Mouse (Mus musculus) erythroblast, embryonic 14.5 days (primary cell): Measurements from ENCODE around the gene Capza1. TPM values are rescaled to one million over a fixed set of nuclear protein-coding genes. Genes with fewer than 3 reads are reported as not detected.

Experiments used
- H3K27me3 ChIP-seq: 2 replicates; pipeline ENCODE4 v1.6.1; 2012; ENCODE audit warnings: inconsistent platforms; ENCODE audit not compliant: control insufficient read depth
- H3K36me3 ChIP-seq: 2 replicates; pipeline ENCODE4 v1.6.1; 2012; ENCODE audit warnings: mild to moderate bottlenecking, inconsistent platforms; ENCODE audit not compliant: control insufficient read depth
- H3K4me1 ChIP-seq: 2 replicates; pipeline ENCODE4 v1.6.1; 2012; ENCODE audit warnings: inconsistent platforms; ENCODE audit not compliant: control insufficient read depth
- H3K4me3 ChIP-seq: replicated peaks from 2 replicates; pipeline ENCODE3; 2012; ENCODE audit warnings: moderate library complexity, mild to moderate bottlenecking, inconsistent platforms
- H3K9me3 ChIP-seq: 2 replicates; pipeline ENCODE4 v1.6.1; 2012; ENCODE audit warnings: low read length, inconsistent platforms, mixed read lengths; ENCODE audit not compliant: control insufficient read depth
- GATA1 ChIP-seq: IDR thresholded peaks from 2 replicates; pipeline ENCODE4 v1.6.1; 2012; ENCODE audit warnings: low read length, inconsistent platforms, mixed read lengths
- TAL1 ChIP-seq: IDR thresholded peaks from 3 replicates; pipeline ENCODE4 v1.6.1; 2012; ENCODE audit warnings: low read length, inconsistent platforms, mixed read lengths
- polyA plus RNA-seq: library from polyadenylated mRNA; stranded (reverse); fragments of >175 nt; gene quantifications from 2 replicates; pipeline ENCODE4 v1.2.3, GENCODE M21; 2012

The Capza1 gene
- polyA plus RNA-seq, 1 experiment, result 0.54 TPM

DNA sequence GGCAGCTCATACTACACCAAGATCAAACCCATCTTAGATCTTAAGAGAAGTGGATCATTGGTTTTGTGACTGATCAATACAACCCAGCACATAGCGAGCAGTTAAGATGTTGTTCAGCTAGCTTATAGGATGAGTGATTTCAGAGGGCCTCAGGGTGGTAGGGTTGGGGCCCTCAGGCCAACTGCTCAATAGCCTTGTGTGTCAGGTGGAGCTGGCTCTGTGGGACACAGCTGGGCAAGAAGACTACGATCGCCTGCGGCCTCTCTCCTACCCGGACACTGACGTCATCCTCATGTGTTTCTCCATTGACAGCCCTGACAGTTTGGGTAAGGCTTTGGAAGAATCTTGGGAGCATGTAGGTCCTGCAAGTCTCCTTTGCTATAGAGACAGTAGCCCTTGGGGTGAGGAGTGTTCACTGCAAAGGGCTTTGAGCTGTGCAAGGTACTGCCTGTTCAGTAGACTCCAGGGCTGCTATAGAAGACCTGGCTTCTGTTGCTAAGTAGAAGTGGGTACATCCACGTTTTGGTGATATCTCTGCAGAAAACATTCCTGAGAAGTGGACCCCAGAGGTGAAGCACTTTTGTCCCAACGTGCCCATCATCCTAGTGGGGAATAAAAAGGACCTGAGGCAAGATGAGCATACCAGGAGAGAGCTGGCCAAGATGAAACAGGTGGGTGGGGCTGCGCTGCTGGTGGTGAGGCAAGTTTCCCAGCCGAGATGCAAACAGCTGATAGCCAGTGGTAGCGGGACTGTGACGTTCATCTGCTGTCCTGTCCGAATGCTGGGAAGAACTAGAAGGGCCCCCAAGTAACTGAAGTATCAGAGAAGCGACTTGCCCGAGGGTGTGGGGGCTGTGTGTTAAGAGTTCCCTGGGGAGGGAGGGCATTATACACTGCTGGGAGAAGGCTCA, 71.7 kb downstream of the Capza1 start:
- H3K9me3 ChIP-seq, result no peaks in the 10 kb centered on the region
- peaks cover 15% of the 10 kb centered on the region for H3K36me3 ChIP-seq
- TF ChIP-seq GATA1 (no peak), TAL1 (no peak)
- peaks cover 15% of the 10 kb centered on the region for H3K4me1 ChIP-seq
- H3K4me3 ChIP-seq, result no peak overlapping the region
- H3K27me3 ChIP-seq, result peaks cover 39% of the 10 kb centered on the region

DNA sequence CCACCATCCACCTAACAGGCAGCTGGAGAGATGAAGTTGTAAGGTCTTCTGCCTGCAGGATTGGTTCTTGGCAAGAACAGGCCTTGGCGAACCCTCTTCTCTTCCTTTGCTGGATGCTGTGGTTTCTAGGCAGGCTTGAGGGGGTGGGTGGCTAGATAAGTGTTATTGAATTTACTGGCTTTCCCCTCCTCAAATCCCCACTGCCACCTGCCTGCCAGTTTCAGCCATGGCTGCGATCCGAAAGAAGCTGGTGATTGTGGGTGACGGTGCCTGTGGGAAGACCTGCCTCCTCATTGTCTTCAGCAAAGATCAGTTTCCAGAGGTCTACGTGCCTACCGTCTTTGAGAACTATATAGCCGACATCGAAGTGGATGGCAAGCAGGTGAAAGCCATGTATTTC, 72.6 kb downstream of the Capza1 start:
- Histone ChIP-seq H3K4me1 (peaks cover 15% of the 10 kb centered on the region), H3K9me3 (no peaks in the 10 kb centered on the region), H3K4me3 (no peak overlapping the region), H3K36me3 (peaks cover 10% of the 10 kb centered on the region), H3K27me3 (peaks cover 47% of the 10 kb centered on the region)
- TF ChIP-seq GATA1, result no peak
- TF ChIP-seq TAL1, result no peak

DNA sequence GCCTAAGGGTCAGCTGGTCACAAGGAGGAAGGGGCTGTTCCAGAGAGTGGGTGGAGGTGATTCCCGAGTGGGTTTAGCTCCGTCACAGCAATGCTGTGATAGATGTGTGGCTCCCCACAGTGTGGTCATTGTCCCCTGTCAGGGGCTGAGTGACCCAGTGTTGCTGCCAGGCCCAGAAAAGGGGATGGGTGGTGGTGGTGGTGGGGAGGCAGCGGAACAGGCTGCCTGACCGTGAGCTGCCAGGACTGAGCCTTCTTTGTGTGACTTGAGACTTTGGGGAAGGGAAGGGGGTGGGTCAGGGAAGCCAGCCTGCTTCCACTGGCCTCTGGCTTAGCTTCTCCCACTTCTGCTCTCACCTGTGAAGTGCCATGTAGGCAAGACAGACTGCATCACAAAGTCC, 73.3 kb downstream of the Capza1 start:
- Histone ChIP-seq H3K9me3 (no peaks in the 10 kb centered on the region), H3K4me1 (peaks cover 15% of the 10 kb centered on the region), H3K36me3 (peaks cover 10% of the 10 kb centered on the region), H3K4me3 (no peak overlapping the region), H3K27me3 (peaks cover 50% of the 10 kb centered on the region)
- TF ChIP-seq GATA1 (no peak), TAL1 (no peak)

- Histone ChIP-seq H3K4me1 (peaks cover 15% of the 10 kb centered on the region), H3K27me3 (peaks cover 55% of the 10 kb centered on the region), H3K36me3 (peaks cover 6% of the 10 kb centered on the region), H3K4me3 (no peak overlapping the region), H3K9me3 (no peaks in the 10 kb centered on the region)
- TF ChIP-seq GATA1 (no peak), TAL1 (no peak)
Measured at GRCm38 (mm10) chr3:104790401-104790937, 73.8 kb downstream of the Capza1 start.

GRCm38 (mm10) chr3:104789822-104790221, 74.5 kb downstream of the Capza1 start:
- Histone ChIP-seq H3K27me3 (peaks cover 61% of the 10 kb centered on the region), H3K4me3 (no peak overlapping the region), H3K4me1 (peaks cover 15% of the 10 kb centered on the region), H3K9me3 (no peaks in the 10 kb centered on the region), H3K36me3 (peaks cover 3% of the 10 kb centered on the region; the same call in 1 of the 2 replicates)
- TF ChIP-seq GATA1, result no peak
- no peak for TF ChIP-seq TAL1

DNA sequence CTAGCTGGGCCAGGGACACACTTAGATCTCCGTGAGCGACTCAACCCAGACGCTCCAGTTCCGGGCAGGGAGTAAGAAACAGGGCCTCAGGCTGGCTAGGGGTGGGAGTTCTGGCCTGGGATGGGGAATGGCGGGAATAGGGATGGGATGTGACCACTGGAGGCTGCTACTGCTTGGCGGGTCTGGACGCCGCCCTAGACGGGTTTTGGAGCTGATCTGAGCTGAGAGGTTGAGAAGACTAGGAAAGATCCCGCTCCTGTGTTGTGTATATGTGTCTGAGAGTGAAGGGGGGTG, 75.0 kb downstream of the Capza1 start:
- Histone ChIP-seq H3K36me3 (peaks cover 3% of the 10 kb centered on the region; the same call in 1 of the 2 replicates), H3K9me3 (no peaks in the 10 kb centered on the region), H3K4me3 (peak overlapping the region; percentile 49), H3K4me1 (peaks cover 13% of the 10 kb centered on the region), H3K27me3 (peaks cover 65% of the 10 kb centered on the region)
- TF ChIP-seq GATA1 (no peak), TAL1 (no peak)

DNA sequence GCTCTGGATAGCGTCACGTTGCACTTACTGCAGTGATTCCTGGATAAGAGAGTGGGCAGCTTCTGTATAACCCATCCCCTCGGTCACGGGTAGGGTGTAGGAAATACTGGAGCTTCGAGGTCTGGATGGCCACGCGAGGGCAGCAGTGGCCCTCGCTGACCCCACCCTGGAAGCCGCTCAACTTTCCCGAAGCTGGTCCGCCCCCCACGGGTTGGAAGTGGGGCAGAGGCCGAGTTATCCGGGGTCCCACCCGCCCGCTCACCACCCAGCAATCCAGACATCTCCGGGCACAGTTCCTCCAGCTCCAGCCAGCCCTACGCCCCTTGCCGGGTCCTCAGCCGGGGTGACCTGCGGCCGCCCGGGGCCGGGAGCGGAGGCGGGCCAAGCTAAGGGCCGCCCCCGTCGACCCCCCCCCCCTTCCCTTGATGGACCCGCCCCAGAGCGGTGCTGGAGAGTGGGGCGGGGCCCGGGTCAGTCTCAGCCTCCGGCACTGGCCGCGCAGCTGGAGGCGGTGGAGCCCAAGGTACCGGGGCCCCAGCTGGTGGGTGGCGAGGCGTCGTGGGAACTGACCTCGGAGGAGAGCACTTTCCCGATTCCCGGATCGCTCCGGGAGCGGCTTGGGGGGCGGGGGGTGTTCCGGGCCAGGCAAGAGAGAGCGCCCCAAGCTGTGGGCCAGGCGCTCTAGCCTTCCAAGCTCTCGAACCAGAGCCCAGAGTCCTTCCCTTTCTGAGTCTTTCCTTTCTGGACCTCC, 75.6 kb downstream of the Capza1 start:
- H3K9me3 ChIP-seq, result no peaks in the 10 kb centered on the region
- peak overlapping the region; percentile 49 for H3K4me3 ChIP-seq
- H3K36me3 ChIP-seq, result peaks cover 3% of the 10 kb centered on the region; the same call in 1 of the 2 replicates
- no peak for TF ChIP-seq GATA1
- peaks cover 10% of the 10 kb centered on the region for H3K4me1 ChIP-seq
- peaks cover 71% of the 10 kb centered on the region for H3K27me3 ChIP-seq

- Histone ChIP-seq H3K9me3 (no peaks in the 10 kb centered on the region), H3K4me1 (peaks cover 9% of the 10 kb centered on the region), H3K36me3 (peaks cover 3% of the 10 kb centered on the region; the same call in 1 of the 2 replicates), H3K4me3 (peak within 1 kb of the TSS; percentile 49), H3K27me3 (peaks cover 77% of the 10 kb centered on the region)
- no peak for TF ChIP-seq GATA1
- no peak for TF ChIP-seq TAL1
Measured at GRCm38 (mm10) chr3:104788075-104788474, 76.2 kb downstream of the Capza1 start, which contains the start of gene Rhoc. Rhoc (plus strand) TSS chr3:104788375.

GRCm38 (mm10) chr3:104785284-104785683, 79.0 kb downstream of the Capza1 start:
- H3K36me3 ChIP-seq, result no peaks in the 10 kb centered on the region
- H3K4me3 ChIP-seq, result no peak overlapping the region
- peaks cover 92% of the 10 kb centered on the region for H3K27me3 ChIP-seq
- TF ChIP-seq TAL1 (no peak), GATA1 (no peak)
- H3K4me1 ChIP-seq, result peaks cover 20% of the 10 kb centered on the region
- no peaks in the 10 kb centered on the region; the same call in 1 of the 2 replicates for H3K9me3 ChIP-seq
